Mouse (Mus musculus): Measurements from ENCODE around the gene Dnah17.
A peak's percentile ranks its signal among the peaks of the same experiment; 100 is the strongest.

The Dnah17 gene

DNA sequence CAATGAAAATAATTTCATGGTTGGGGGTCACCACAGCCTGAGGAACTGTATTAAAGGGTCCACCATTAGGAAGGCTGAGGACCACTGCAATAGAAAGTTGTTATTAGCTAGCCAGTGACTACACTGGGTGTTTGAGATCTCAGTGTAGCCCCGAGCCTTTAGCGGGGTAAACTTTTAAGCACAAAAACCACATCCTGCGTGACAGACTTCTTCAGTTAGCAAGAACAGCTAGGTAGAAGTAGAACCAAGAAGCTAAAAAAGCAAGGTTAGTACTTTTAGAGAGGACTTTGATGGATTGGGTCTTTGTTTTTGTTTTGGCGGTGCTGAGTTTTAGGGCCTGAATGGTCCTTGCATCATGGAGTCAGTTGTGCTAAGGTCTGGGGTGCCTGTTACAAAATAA, 13.3 kb upstream of the Dnah17 start:
- DNase-seq (ENCODE audit: low read depth) = no peak

DNA sequence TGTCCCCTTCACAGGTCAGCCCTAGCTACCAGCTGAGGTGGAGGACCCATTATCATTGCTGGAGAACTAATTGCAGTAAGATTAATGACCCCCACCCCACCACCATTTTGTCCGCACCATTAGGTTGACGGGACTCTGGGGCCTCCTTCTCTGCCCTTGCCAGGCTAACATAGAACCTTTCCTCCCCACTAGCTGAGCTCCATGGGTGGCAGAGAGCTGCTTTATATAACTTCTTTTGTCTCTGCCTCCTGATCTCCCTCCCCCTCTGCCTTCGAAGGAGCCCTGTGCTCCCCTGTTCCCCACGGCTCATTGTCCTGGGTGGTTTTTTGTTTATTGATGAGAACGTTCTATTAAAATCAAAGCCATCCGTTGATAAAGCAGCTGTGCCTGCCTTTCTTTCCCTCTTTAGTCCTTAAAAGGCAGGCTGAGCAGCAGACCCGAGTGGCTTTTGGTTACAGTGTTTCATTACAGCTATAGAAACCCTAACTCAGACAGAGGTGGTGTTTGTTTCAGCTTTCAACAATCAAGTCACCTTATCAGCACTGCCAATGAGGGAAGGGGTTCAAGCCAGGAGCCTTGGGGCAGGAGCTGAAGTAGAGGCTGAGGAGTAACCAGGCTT, 12.2 kb upstream of the Dnah17 start:
- DNase-seq (ENCODE audit: low read depth) = no peak

DNA sequence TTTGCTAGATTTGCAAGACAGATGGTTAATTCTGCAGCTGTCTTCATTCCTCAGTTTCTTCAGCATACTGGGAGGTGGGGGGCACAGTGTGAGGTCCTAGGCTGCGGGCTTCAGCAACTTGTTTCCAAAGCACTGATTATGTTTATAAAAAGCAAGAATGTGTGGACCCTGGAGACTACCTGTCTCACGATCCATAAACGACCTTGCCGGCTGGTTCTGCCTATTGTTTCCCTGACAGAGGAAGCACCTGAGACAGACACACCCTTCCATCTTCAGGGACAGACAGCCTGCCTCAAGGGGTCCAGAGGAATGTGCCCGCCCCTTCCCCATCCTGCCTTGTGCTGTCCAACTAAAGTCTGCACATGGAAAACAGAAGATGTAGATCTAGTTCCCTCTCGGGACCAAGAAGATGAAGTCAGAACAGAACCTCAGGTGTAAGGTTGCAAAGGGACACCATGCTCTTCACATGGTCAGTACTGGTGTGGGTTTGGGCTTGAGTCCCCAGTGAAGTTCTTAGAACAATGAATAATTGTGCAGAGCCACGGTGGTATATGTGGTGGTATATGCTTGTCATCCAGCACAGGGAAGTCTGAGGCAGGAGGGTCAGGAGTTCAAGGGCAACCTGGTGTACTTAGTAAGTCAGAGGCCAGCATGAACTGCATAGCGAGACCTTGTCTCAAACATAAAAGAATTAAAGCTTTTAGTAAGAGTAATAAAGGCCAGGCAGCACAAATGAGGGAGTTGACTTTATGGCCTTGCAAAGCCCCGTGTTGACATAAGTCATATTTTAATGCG, 10.5 kb upstream of the Dnah17 start:
- DNase-seq (ENCODE audit: low read depth) = no peak

DNA sequence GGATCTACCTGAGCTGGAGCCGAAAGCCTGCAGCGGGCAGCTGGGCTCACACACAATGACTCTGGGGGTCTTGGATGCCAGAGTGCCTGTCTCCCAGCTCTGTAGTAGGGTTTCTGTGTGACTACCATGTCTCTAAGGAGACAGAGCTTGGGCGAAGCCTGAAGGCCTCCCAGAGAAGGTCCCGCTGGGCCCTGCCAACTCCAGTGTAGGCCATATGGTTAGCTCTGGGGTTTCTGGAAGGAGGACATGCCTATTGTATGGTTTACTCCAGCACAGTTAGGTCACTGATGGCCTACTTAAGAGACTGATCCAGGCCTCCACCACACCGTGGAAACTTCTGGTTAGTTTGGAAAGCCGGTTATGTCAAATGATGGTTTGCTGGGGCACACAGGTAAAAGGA, 7.9 kb upstream of the Dnah17 start:
- DNase-seq (ENCODE audit: low read depth) = no peak

DNA sequence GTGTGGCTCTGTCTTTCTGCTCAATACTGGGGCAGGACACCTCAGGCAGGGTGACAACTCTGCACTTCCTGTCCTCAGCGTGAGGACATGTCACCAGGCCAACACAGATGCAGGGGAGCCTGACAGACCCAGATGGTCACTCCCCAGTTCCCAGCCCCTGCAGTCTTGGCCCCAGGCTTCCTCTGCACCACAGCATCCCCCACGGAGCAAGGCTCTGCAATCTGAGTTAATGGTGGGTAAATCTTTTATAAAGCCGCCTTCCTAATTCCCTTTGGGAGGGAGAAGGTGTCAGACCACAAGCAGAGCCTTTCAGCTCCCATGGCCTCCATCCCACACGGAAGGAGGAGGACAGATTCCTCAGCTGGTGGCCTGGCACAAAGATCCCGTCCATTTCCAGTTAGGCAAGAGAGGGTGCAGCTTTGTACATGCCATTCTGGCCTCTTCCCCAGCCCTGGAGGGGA, 5.8 kb upstream of the Dnah17 start:
- DNase-seq (ENCODE audit: low read depth) = no peak

DNA sequence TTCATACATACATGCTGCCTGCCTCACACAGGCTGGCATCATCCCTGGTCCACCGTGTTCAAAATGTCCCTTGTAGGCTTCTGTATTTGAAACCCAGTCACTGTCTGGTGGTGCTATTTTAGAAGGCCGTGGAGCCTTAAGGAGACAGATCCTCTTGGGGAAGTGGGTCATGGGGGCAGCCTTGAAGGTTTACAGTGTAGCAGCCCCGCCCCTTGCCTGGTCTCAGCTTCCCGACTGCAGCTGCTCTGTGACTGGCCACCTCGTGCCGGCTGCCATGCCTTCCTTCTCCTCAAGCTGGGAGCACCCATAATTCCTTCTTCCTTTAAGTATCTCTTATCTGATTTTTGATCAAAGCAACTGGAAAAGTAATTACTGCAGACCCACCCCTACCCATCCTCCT, 4.8 kb upstream of the Dnah17 start:
- no peak for DNase-seq (ENCODE audit: low read depth)

DNA sequence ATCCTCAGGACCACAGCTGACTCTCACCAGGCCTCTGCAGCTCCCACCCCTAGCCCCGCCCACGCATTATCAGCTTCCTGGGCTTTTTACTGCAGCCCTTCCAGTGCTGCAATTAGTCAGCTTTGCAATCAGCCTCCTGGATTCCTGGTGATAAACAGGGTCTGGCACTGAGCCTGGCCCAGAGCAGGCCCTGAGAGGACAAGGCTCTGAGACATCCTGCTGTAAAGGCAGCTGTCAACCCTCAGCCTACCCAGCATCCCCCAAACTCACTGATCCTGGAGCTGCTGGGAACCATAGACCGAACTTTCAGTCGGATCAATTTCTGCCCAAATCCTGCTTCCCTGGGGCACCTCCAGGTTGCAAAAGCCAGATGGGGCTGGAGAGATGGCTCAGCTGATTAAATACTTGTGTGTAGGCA, 3.3 kb upstream of the Dnah17 start:
- DNase-seq (ENCODE audit: low read depth) = peak; percentile 37

DNA sequence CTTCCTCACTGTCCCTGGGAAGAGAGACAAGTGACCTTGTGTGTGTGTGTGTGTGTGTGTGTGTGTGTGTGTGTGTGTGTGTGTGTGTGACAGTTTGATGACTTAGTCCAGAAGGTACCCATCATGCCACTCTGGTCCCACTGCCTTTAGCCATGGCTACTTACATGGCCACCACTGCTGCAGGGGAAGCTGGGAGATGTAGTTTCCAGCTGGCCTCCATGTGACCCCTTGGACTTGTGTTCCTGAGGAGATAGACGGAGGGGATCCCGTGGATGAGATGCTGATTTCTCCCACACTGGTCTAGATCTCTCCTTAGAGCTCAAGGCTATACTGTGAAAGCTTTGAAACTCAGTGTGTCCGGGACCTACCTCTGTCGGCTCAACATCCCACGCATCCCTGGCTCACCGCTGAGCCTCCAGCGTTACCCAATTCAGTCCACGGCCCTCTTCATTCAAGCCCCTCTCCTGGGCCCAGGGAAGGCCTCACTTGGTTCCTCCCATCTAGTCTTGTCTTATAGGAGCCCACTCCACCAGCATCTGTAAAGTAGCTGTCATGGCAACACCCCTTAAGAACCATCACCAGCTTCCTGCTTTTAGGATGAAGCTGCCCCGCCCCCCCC, 2.8 kb upstream of the Dnah17 start:
- DNase-seq (ENCODE audit: low read depth) = no peak

DNA sequence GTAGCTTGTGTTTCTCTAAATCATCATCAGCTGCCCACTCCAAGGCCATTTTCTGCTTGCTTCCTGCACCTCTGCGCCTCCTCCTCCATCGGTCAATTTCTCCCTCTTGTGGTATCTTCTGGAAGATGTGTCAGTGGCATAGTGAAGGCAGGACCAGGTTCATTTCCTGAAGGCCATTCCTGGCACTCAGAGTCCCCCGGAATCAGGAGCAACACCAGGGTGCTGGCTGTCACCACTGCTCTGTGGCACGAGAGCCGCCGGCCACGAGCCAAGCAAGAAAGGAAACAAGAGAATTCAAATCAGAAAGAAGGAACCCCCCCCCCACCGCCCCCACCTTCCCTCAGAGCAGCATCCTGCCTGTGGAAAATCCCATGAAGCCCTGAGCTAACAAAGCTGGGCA, 1.7 kb upstream of the Dnah17 start:
- no peak for DNase-seq (ENCODE audit: low read depth)

DNA sequence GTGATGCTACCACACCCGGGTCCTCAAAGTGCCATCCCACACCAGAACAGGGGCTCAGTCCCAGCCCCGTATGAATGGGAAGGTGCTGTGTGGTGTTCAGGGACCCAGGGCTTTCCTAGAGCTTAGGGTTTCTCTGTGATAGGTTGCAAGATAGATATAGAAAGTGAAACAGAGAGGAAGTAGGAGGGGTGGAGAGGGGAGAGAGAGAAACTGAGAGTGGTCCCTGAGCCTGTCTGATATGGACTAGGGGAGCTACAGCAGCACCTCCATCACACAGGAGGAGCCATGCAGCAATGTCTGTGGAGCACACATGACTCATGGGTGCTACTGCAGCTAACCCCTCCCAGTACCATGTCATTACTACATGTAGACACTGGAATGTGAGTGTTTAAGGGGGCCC, 622 bp downstream of the Dnah17 start:
- DNase-seq (ENCODE audit: low read depth) = peak; percentile 14

DNA sequence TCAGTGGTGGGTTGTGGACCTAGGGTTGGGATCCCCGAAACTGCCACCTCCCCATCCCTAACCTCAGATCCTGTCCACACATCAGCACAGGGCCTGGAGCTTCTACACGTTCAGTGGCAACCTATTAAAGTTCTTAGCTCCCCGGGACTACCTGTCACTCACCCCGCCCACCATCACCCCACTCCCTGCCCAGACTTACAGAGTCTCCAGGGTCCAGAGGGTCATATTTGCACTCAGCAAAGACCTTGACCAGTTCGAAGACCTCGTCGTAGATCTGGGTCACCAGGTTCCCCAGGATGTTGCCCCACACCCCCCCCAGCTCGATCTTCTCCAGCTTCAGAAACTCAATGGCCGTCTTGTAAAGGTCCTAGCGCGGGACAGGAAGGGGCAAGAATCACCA, 8.8 kb downstream of the Dnah17 start:
- DNase-seq (ENCODE audit: low read depth) = no peak

DNA sequence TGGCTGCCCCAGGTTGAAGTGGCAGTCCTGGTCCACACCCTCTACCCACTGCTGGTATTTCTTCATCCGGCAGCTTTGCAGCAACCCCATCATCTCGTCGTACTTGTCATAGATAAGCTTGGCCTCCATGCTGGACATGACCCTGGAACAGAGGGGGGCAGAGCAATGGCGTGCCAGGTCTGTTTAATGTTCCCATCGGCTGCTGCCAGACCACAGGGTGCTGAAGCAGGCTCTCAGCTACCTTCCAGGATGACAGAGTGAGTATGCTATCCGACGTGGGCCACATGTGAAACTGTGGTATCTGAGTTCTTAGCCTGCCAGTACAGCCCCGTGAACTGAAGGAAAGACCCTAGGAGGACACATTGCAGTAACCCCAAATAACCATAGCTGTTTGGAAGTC, 11.7 kb downstream of the Dnah17 start:
- no peak for DNase-seq (ENCODE audit: low read depth)

DNA sequence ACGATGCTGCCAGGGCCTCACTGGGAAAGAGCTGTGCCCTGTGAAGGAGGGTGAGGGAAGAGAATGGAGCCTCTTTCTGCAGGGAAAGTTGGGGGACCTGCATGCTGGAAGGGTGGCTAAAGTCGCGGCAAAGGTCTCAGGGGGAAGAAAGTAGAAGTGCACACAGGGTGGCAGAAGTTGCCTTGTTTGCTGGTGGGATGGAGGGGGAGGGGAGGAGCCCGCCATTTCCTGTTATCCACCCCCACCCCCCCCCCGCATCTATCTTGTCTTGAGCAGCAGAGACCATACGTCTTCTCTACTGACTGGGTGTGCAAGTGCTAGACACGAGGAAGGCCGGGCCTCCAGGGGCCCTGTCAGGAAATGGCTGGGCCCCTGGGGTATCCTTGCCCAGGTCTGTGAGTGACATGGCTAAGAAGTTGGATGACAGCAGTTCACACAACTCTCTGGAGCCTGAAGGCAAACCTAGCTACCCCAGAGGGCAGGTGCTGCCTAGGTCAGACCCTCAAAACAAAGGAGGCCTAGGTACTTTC, 15.8 kb downstream of the Dnah17 start:
- no peak for DNase-seq (ENCODE audit: low read depth)

DNA sequence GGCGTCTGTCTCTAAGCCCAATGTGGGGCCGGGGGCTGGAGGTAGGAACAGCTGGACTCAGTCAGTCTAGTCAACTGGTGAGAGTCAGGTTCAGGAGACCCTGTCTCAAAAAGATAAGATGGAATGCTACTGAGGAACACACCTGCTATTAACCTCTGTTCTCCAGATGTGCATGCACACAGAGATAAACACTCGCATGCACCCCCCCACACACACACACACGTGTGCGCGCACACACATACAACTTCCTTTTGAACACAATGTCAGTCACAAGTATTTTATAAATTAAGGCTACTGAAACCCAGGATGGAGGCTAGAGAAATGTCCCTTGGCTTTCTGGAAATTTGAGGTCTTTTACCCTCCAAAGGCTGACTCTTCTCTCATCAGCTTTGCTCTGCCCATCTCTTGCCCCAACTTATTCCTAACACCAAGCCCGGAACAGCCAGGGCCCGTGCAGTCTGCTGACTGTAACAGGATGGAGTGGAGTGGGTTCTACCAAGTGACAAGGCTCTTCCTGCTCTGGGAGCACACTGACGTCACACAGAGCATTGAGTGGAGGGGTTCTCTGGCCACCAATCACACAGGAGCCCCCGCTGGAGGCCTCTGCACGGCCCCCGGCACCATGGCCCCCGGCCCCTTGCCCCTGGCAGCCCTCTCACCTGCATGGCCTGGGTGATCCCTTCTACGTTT, 16.8 kb downstream of the Dnah17 start:
- DNase-seq (ENCODE audit: low read depth) = no peak

DNA sequence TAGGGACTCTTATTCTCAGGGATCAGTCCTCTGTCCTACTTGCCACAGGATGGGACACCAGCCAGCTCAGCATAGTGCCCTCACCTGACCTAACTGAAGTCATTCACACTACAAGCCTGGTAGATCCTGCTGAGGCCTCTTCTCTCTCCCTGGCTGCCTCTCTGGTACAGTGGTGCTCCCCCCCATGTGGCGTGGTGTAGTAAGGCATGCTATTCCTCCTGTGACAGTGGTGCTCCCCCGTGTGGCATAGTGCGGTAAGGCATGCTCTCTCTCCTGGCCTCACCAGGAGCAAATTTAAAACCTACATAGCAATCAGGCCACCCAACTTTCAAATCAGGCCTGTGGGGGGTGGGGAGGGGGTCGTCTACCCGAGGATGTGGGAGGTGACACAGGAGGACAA, 26.4 kb downstream of the Dnah17 start:
- DNase-seq (ENCODE audit: low read depth) = peak; percentile 91

DNA sequence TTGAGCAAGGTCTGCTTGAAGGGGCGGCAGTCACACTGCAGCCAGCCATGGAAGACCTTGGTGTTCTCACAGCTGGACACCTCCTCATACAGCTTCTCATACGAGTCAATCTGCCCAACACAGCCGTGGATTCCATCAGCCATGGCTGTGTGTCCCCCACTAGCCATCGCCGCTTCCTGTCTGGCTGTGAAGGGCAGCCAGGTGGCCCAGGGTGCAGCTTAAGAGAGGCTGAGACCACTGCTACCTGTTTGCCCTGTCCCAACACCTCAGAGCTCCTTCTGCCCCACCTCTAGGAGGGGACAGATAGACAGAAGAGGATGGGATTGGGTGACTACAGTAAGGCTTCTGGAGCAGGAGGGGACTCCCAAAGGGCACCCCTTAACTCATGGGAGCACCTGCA, 27.1 kb downstream of the Dnah17 start:
- no peak for DNase-seq (ENCODE audit: low read depth)

DNA sequence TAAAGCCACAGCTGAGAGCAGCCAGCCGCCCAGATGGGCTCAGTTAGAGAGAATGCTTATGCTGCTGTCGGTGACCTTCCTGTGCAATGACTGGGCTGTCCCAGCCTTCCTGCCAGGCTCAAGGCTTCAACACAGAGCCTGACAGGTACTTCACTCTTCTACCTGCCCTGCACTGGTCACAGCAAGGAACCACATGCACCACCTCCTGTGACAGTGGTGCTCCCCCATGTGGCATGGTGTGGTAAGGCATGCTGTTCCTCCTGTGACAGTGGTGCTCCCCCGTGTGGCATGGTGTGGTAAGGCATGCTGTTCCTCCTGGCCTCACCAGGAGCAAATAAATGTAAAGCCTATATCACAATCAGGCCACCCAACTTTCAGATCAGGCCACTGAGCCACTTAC, 27.6 kb downstream of the Dnah17 start:
- DNase-seq (ENCODE audit: low read depth) = peak; percentile 89

DNA sequence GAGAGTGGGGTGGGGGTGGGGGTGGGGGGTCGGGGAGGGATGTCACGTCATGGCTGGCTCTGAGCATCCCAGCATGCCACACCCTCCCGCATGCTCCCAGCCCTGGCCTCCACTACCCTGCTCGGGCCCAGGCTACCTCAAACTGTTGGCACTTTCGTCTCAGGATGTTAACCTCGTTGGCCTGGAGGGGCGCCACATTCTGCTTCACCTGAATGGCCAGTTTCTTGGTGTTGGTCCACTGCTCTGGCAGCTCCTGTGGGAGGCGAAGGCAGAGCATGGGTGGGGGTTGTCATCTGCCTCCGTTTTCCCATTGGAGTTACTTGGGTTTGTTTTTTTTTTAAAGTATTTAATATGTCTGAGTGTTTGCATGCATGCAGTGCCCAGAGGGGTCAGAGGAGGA, 29.3 kb downstream of the Dnah17 start:
- no peak for DNase-seq (ENCODE audit: low read depth)

DNA sequence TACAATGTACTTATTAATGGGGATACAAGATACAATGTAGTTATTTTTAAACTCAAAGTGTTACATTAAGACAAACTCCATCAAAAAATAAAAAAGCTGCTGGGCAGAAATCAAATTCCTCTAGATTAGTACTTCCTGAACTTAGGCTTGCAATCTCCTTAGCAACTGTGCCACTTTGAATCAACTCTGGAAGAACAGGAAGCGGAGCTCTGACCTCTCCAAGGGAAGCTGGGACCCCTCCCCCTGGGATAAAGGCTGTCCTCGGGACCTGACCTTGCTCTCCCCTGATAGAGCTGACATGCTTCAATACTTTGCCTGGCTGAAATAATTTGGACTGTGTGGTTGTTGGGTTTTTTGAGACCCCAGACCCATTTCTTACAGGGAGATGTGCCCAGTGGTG, 33.7 kb downstream of the Dnah17 start:
- DNase-seq (ENCODE audit: low read depth) = no peak

DNA sequence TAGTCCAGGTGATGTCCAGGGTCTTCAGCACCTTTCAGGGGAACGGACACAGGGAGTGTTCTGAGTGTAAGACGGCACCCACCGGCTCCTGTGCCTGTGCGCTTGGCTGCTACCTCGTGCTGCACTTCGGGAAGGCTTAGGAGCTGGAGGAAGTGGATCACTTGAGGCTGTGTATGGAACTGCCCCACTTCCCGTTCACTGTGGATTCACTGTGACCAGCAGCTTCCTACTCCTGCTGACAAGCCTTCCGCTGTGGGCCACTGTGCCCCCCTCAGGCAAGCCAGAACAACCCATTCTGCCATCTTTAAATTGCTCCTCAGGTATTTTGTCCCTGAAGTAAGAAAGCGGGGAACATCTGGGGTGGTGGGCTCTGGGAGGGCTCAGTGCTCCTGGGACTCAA, 35.4 kb downstream of the Dnah17 start:
- no peak for DNase-seq (ENCODE audit: low read depth)

DNA sequence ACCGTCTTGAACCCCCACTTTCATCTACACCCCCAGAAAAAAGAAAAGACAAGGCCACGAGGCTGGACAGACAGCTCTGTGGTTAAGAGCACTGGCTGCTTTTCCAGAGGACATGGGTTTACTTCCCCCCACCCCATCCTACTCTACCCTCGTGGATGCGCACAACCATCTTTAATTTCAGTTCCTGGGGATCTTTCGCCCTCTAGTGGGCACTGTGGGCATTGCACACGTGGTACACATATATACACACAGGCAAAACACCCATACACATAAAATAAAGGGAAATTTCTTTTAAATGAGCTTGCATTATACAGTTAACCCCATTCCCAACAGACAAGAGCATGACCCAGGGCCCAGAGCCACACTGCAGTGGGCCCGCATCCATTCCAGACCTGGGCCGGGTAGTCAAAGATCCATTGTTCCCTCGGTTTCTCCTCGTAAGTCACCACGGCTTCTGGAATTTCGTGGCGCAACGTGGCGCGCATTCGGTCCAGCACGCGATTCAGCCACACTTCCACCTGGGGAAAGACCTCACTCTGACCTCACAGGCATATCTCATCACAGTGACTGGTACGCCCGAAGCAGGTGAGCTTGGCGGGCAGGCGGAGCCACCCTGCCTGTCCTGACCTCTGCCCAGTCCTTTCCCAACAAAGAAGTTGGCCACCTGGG, 39.3 kb downstream of the Dnah17 start:
- DNase-seq (ENCODE audit: low read depth) = peak; percentile 36

DNA sequence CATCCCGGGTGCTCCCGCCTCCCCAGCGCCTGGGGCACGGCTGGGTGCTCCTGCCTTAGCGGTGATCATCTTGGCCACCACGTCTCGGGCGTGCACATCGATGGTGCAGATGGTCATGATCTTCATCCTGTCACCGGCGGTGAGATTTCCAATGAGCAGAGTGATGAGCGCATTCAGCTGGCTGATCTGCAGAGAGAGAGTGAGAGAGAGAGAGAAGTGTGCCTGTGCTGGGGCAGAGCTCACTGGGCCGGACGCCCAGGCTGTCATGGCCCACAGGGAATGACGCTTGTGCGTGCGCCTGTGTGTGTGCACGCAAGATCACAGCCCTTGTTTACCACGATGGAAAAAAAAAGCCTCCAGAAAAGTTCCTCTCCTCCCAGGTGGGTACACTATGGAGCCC, 41.5 kb downstream of the Dnah17 start:
- DNase-seq (ENCODE audit: low read depth) = no peak
